Mouse (Mus musculus): ENCODE data around the gene Cryge. TPM values are rescaled to one million over a fixed set of nuclear protein-coding genes. Genes with fewer than 3 reads are reported as not detected.

Gene Cryge
- polyA plus RNA-seq, 1 experiment from 2014 or later = not detected

Other genes with a start within 250 kb of the Cryge start
- 4.8 and 7.9 TPM in 2 replicates for gene Plekhm3, start 94.3 kb downstream of the Cryge start, polyA plus RNA-seq (2014; fragmentation: Nextera tagmentation; extraction: Ambion mirVana)
- gene Akr1cl, start 18.4 kb downstream of the Cryge start, polyA plus RNA-seq (2014; fragmentation: Nextera tagmentation; extraction: Ambion mirVana) = not detected in 2 replicates
- gene Crygd, start 12.3 kb upstream of the Cryge start, polyA plus RNA-seq (2014; fragmentation: Nextera tagmentation; extraction: Ambion mirVana) = not detected in 2 replicates
- not detected in 2 replicates for gene Crygc, start 22.5 kb upstream of the Cryge start, polyA plus RNA-seq (2014; fragmentation: Nextera tagmentation; extraction: Ambion mirVana)
- gene Crygb, start 31.1 kb upstream of the Cryge start, polyA plus RNA-seq (2014; fragmentation: Nextera tagmentation; extraction: Ambion mirVana) = 0.37 TPM in 1 of 2 replicates, not detected in the other
- 0.30 TPM in 1 of 2 replicates, not detected in the other for gene Cryga, start 52.2 kb upstream of the Cryge start, polyA plus RNA-seq (2014; fragmentation: Nextera tagmentation; extraction: Ambion mirVana)
- not detected in 2 replicates for gene Gm28845, start 68.4 kb upstream of the Cryge start, polyA plus RNA-seq (2014; fragmentation: Nextera tagmentation; extraction: Ambion mirVana)
- 0.79 and 0.99 TPM in 2 replicates for gene D630023F18Rik, start 72.1 kb upstream of the Cryge start, polyA plus RNA-seq (2014; fragmentation: Nextera tagmentation; extraction: Ambion mirVana)
- 535 and 539 TPM in 2 replicates for gene Idh1, start 135.4 kb upstream of the Cryge start, polyA plus RNA-seq (2014; fragmentation: Nextera tagmentation; extraction: Ambion mirVana)
- gene Pikfyve, start 135.5 kb upstream of the Cryge start, polyA plus RNA-seq (2014; fragmentation: Nextera tagmentation; extraction: Ambion mirVana) = 19.3 and 20.9 TPM in 2 replicates
- 0.84 and 1.0 TPM in 2 replicates for gene Pth2r, start 230.9 kb upstream of the Cryge start, polyA plus RNA-seq (2014; fragmentation: Nextera tagmentation; extraction: Ambion mirVana)